Mouse (Mus musculus) CH12.LX (cell line): ENCODE results near the gene Zfp202. TPM values are rescaled to one million over a fixed set of nuclear protein-coding genes. Genes with fewer than 3 reads are reported as not detected.

Experiments
- DNase-seq: peaks from one replicate; pipeline ENCODE4 v3.0.0-alpha.2; 2013; ENCODE audit errors: extremely low read depth
- H3K27ac ChIP-seq: 2 replicates; pipeline ENCODE4 v1.5.1; 2012; ENCODE audit warnings: low read depth, mild to moderate bottlenecking, control low read depth, moderate library complexity; ENCODE audit not compliant: insufficient read depth
- H3K27me3 ChIP-seq: replicated peaks from 2 replicates; pipeline ENCODE3; 2012; ENCODE audit warnings: inconsistent platforms
- H3K36me3 ChIP-seq, 2 experiments: replicated peaks in 1 of 2; 2 replicates each; pipeline versions ENCODE3 to v1.6.1; 2012; ENCODE audit warnings: inconsistent platforms in 1 of 2, low read length in 1 of 2, mild to moderate bottlenecking in 1 of 2, mixed read lengths in 1 of 2, moderate library complexity in 1 of 2; ENCODE audit not compliant: control insufficient read depth in 1 of 2, insufficient read depth in 1 of 2
- H3K4me1 ChIP-seq, 2 experiments: 2 replicates each; pipeline ENCODE4 v1.6.1; 2012; ENCODE audit warnings: inconsistent platforms in 1 of 2, moderate library complexity in 1 of 2; ENCODE audit not compliant: insufficient read depth in 2 of 2, control insufficient read depth in 1 of 2
- H3K4me2 ChIP-seq: 2 replicates; pipeline ENCODE4 v1.6.1; 2012; ENCODE audit warnings: low read depth, mild to moderate bottlenecking, control low read depth; ENCODE audit not compliant: poor library complexity, insufficient read depth, severe bottlenecking
- H3K4me3 ChIP-seq, 3 experiments: fragments of 150-350 bp in 1 of 3; sonication (generic) in 1 of 3; replicated peaks in 1 of 3; 2 replicates each; pipeline versions ENCODE3 to v1.5.1; 2011 to 2012; ENCODE audit warnings: low read depth in 2 of 3, low read length in 2 of 3, mild to moderate bottlenecking in 2 of 3, moderate library complexity in 2 of 3, control low read depth in 1 of 3, improper control_type of control experiment in 1 of 3, inconsistent platforms in 1 of 3, mixed read lengths in 1 of 3; ENCODE audit not compliant: poor library complexity in 1 of 3
- H3K79me2 ChIP-seq: replicated peaks from 2 replicates; pipeline ENCODE4 v1.6.1; 2012; ENCODE audit warnings: mild to moderate bottlenecking, moderate library complexity; ENCODE audit not compliant: control insufficient read depth, poor library complexity, insufficient read depth, severe bottlenecking; ENCODE audit errors: extremely low read depth
- H3K9ac ChIP-seq: 2 replicates; pipeline ENCODE4 v1.6.1; 2012; ENCODE audit warnings: low read depth, mild to moderate bottlenecking, control low read depth, moderate library complexity; ENCODE audit not compliant: insufficient read depth
- H3K9me3 ChIP-seq: replicated peaks from 2 replicates; pipeline ENCODE3; 2012; ENCODE audit warnings: low read length, inconsistent platforms, mixed read lengths
- BHLHE40 ChIP-seq: IDR thresholded peaks from 2 replicates; pipeline ENCODE4 v1.6.1; 2011; ENCODE audit warnings: mild to moderate bottlenecking, low read depth, low read length, improper control_type of control experiment
- CTCF ChIP-seq, 2 experiments: IDR thresholded peaks in 1 of 2; conservative IDR thresholded peaks in 1 of 2; 2 replicates each; pipeline ENCODE4 v1.5.1; 2011 to 2012; ENCODE audit warnings: low read depth in 2 of 2, low read length in 2 of 2, improper control_type of control experiment in 1 of 2, inconsistent platforms in 1 of 2, mild to moderate bottlenecking in 1 of 2, moderate library complexity in 1 of 2
- ELF1 ChIP-seq: IDR thresholded peaks from 2 replicates; pipeline ENCODE4 v1.6.1; 2014; ENCODE audit warnings: low read depth, mild to moderate bottlenecking, inconsistent platforms, low read length, improper control_type of control experiment
- JUN ChIP-seq: IDR thresholded peaks from 2 replicates; pipeline ENCODE4 v1.6.1; 2011; ENCODE audit warnings: low read depth, mild to moderate bottlenecking, low read length, improper control_type of control experiment, moderate library complexity; ENCODE audit not compliant: insufficient read depth
- KAT2A ChIP-seq: IDR thresholded peaks from 2 replicates; pipeline ENCODE4 v1.6.1; 2012; ENCODE audit warnings: low read length, improper control_type of control experiment, inconsistent platforms; ENCODE audit not compliant: insufficient replicate concordance
- MAX ChIP-seq: IDR thresholded peaks from 2 replicates; pipeline ENCODE4 v1.6.1; 2011; ENCODE audit warnings: low read length, improper control_type of control experiment
- PAX5 ChIP-seq: IDR thresholded peaks from 2 replicates; pipeline ENCODE4 v1.6.1; 2012; ENCODE audit warnings: low read length, inconsistent platforms, mixed read lengths
- POLR2A ChIP-seq: IDR thresholded peaks from 2 replicates; pipeline ENCODE4 v1.6.1; 2011; ENCODE audit warnings: low read depth, mild to moderate bottlenecking, improper control_type of control experiment, low read length
- RAD21 ChIP-seq: IDR thresholded peaks from 2 replicates; pipeline ENCODE4 v1.6.1; 2011; ENCODE audit warnings: low read depth, mild to moderate bottlenecking, low read length, improper control_type of control experiment, moderate library complexity
- SMC3 ChIP-seq: IDR thresholded peaks from 2 replicates; pipeline ENCODE4 v1.6.1; 2011; ENCODE audit warnings: low read depth, low read length, improper control_type of control experiment
- UBTF ChIP-seq: IDR thresholded peaks from 2 replicates; pipeline ENCODE4 v1.6.1; 2012; ENCODE audit warnings: low read depth, mild to moderate bottlenecking, inconsistent platforms, low read length, improper control_type of control experiment, moderate library complexity
- ZC3H11A ChIP-seq: IDR thresholded peaks from 2 replicates; pipeline ENCODE4 v1.6.1; 2012; ENCODE audit warnings: low read depth, mild to moderate bottlenecking, inconsistent platforms, low read length, improper control_type of control experiment
- ZKSCAN1 ChIP-seq: IDR thresholded peaks from 2 replicates; pipeline ENCODE4 v1.6.1; 2012; ENCODE audit warnings: low read depth, inconsistent platforms, low read length, improper control_type of control experiment, borderline replicate concordance
- ZNF384 ChIP-seq: IDR thresholded peaks from 2 replicates; pipeline ENCODE4 v1.6.1; 2012; ENCODE audit warnings: low read depth, low read length, improper control_type of control experiment, inconsistent platforms
- dilution Hi-C: fragments of 300-500 bp; cut with MboI; formaldehyde crosslinking; loops from 2 replicates; pipeline ENCODE4 v1.14.3; 2020; ENCODE audit warnings: low sequenced_read_pairs; ENCODE audit not compliant: extremely low pct_unique_long_range_greater_than_20kb, extremely low pct_ligation_motif_present
- in situ Hi-C: fragments of 300-500 bp; cut with MboI; formaldehyde crosslinking; loops from 3 replicates; pipeline ENCODE4 v1.14.3; 2019; ENCODE audit warnings: low sequenced_read_pairs, low pct_ligation_motif_present, low pct_unique_long_range_greater_than_20kb, mixed read lengths
- polyA plus RNA-seq: library from polyadenylated mRNA; unstranded; fragments of >175 nt; gene quantifications from 2 replicates; pipeline ENCODE4 v1.2.1, GENCODE M21; 2012; ENCODE audit warnings: low read depth; ENCODE audit not compliant: insufficient read length
- total RNA-seq, 2 experiments: library from RNA; depleted of rRNA; stranded (reverse); fragments of 300-350 nt in 1 of 2; fragments of >200 nt in 1 of 2; gene quantifications; 2 replicates each; pipeline ENCODE4 v1.2.3; 2012 to 2014

Gene Zfp202
- total and polyA plus RNA-seq, 3 experiments, result 3.5 to 4.2 (median 3.9) TPM

- peak; percentile 69 for DNase-seq
- no peak overlapping the region for H3K4me3 ChIP-seq
- peak; percentile 82 for TF ChIP-seq SMC3
- TF ChIP-seq KAT2A, result no peak
- TF ChIP-seq JUN, result no peak
- TF ChIP-seq MAX, result no peak
- TF ChIP-seq ZKSCAN1, result no peak
- peak; percentile 84 for TF ChIP-seq RAD21
- TF ChIP-seq ZNF384, result no peak
- TF ChIP-seq ZC3H11A, result peak; percentile 38
- peak; percentile 75 to 88 for TF ChIP-seq CTCF (conservative IDR thresholded peaks at IDR 0.05 in 1 of 2, IDR thresholded peaks at IDR 0.05 in 1 of 2; ENCODE audit: low read depth in 2 of 2, low read length in 2 of 2)
- no peaks in the 10 kb centered on the region for H3K36me3 ChIP-seq
- no peak overlapping the region for H3K9ac ChIP-seq
- peaks cover 3% of the 10 kb centered on the region for H3K9me3 ChIP-seq
- H3K4me1 ChIP-seq, result peaks cover 2 to 3% of the 10 kb centered on the region in 2 experiments; a peak in 1 of 4 replicates
- dilution Hi-C loops, result no loop called here
- no peaks in the 10 kb centered on the region for H3K79me2 ChIP-seq
- in situ Hi-C loops, result loop anchor here (5.0 to 25.0 kb wide), 3 partner anchors 99 to 359 kb away; no protein-coding TSS in a partner anchor
- no peak overlapping the region for H3K27ac ChIP-seq
- no peaks in the 10 kb centered on the region for H3K27me3 ChIP-seq
- no peak overlapping the region for H3K4me2 ChIP-seq
These were observed 36.0 kb downstream of the Zfp202 start for GRCm38 (mm10) chr9:40227874-40228789.

- Histone ChIP-seq H3K27ac (no peak overlapping the region), H3K4me1 (0 out of 4 replicates have a peak, but pooled peaks cover 0 to 2% of the 10 kb centered on the region in 2 experiments), H3K9ac (no peak overlapping the region), H3K36me3 (no peaks in the 10 kb centered on the region), H3K79me2 (no peaks in the 10 kb centered on the region), H3K27me3 (no peaks in the 10 kb centered on the region), H3K9me3 (peaks cover 3% of the 10 kb centered on the region), H3K4me2 (no peak overlapping the region), H3K4me3 (no peak overlapping the region)
- in situ Hi-C loops, result loop anchor here (5.0 to 25.0 kb wide), 3 partner anchors 98 to 358 kb away; no protein-coding TSS in a partner anchor
- dilution Hi-C loops, result no loop called here
- TF ChIP-seq ELF1 (no peak), ZKSCAN1 (no peak), SMC3 (no peak), BHLHE40 (no peak), UBTF (no peak), POLR2A (no peak), PAX5 (no peak)
- no peak for DNase-seq
These were observed 36.8 kb downstream of the Zfp202 start for GRCm38 (mm10) chr9:40228804-40229331.
